Mouse (Mus musculus) megakaryocyte, embryonic 14.5 days (primary cell): ENCODE measurements around the gene Moap1.

ENCODE experiments used
- FLI1 ChIP-seq: IDR thresholded peaks from 2 replicates; pipeline ENCODE4 v1.6.1; 2012; ENCODE audit warnings: low read length, inconsistent platforms, mixed read lengths
- GATA1 ChIP-seq: IDR thresholded peaks from 3 replicates; pipeline ENCODE4 v1.6.1; 2012; ENCODE audit warnings: mixed read lengths, low read length, inconsistent platforms, borderline replicate concordance

DNA sequence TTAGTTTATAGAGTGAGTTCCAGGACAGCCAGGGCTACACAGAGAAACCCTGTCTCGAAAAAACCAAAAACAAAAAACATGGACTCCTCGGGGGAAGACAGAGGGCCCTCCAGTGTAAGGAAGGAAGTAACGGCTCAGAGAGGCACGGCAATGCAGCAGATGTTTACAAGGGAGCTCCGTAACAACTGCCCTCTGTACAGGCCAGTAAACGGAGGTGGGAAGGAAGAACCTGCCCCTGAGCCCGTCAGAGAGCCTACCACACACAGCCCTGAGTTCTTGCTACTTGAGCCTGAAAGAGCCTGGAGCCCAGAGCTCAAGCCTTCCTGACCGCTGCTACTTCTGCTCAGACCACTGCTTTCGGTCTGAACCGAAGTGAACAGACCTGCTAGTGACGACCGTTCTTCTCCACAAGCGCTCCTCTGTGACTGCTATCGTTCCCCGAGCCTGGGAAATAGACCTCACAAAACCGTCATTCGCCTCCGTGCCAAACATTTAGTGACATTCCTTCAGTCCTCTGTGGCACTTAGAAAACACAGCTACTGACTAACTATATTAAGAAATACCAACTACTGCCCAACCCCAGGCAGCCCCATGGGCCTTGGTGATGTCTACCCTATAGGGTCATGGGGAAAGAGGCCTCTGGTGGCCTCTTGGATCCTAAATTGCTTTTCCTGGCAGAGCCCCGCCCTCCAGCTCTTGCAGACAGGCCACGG, 30.2 kb downstream of the Moap1 start:
- TF ChIP-seq FLI1 (no peak), GATA1 (no peak)
